Mouse (Mus musculus) fat pad, adult 2 months (tissue): ENCODE results near the gene 4930432M17Rik.

Source experiments
- DNase-seq: peaks from one replicate; pipeline ENCODE4 v3.0.0-alpha.2; 2011; ENCODE audit warnings: low read depth, low spot score; ENCODE audit errors: extremely low read depth

Gene 4930432M17Rik

GRCm38 (mm10) chr3:121672135-121672790 lies 1.7 kb downstream of the 4930432M17Rik start:
- no peak for DNase-seq

- DNase-seq = no peak
Measured at GRCm38 (mm10) chr3:121678935-121679334, 8.4 kb downstream of the 4930432M17Rik start.

DNA sequence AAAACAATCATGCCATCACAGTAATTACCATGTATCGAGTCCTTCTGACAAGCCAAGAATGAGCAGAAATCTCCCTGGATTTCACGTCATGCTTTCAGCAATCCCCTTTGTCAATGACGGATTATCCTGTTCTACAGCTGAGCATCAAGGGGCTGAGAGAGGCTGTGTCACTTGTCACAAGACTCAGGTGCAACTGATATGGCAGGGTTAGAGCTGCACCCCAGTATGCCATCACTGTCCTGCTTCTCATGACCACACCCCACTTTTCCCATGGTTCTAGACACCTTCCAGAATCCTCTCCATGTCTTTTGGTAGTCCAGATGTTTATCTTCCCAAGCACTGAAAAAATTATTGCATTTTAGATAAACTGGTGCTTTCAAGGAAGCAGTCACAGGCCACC lies 8.9 kb downstream of the 4930432M17Rik start:
- DNase-seq = no peak

- no peak for DNase-seq
Measured at GRCm38 (mm10) chr3:121680187-121680586, 9.6 kb downstream of the 4930432M17Rik start.

- DNase-seq = no peak
Measured at GRCm38 (mm10) chr3:121682439-121683411, 12.2 kb downstream of the 4930432M17Rik start.

- DNase-seq = no peak
Measured at GRCm38 (mm10) chr3:121684552-121684951, 14.0 kb downstream of the 4930432M17Rik start.

- DNase-seq = no peak
Measured at GRCm38 (mm10) chr3:121684963-121685362, 14.4 kb downstream of the 4930432M17Rik start.

DNA sequence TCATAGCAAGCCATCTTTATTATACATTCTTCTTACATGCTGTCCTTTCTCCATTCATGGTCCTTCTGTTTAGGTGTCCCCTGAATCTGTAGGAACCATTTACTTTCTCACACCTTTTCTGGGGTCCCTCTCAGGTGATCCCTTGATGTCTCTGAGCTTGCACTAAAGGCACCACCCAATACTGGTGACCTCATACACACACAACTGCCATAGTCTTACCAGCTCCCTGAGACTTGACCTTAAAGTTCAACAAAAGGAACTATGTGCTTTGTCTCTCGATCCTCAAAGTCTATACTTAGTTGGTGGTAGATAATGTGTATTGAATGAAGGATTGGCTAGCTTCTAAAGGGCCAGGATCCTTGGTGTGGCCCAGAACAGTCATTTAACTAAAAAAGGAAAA lies 15.4 kb downstream of the 4930432M17Rik start:
- DNase-seq = no peak

- DNase-seq = no peak
Measured at GRCm38 (mm10) chr3:121686408-121686911, 15.9 kb downstream of the 4930432M17Rik start.

- peak; percentile 84 for DNase-seq
Measured at GRCm38 (mm10) chr3:121687741-121688140, 17.2 kb downstream of the 4930432M17Rik start.

DNA sequence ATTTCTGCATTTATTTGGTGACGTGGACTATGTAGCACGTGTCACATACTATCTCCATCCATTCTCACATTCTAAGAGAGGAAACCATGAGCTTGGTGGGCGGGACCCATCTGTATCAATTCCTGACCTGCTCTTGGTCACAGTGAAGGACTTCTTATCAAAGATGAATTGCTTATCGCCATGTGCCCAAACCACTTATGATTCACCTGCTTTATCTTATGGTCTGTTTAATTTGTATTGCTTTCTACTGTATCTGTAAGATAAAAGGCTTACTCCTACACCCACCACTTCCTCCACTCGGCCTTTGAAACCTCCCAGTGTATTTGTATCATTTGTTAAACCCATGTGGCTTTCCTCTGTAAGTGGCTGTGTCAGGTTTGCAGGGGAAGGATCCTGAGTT lies 18.5 kb downstream of the 4930432M17Rik start:
- no peak for DNase-seq

GRCm38 (mm10) chr3:121689697-121690096 lies 19.1 kb downstream of the 4930432M17Rik start:
- DNase-seq = no peak

DNA sequence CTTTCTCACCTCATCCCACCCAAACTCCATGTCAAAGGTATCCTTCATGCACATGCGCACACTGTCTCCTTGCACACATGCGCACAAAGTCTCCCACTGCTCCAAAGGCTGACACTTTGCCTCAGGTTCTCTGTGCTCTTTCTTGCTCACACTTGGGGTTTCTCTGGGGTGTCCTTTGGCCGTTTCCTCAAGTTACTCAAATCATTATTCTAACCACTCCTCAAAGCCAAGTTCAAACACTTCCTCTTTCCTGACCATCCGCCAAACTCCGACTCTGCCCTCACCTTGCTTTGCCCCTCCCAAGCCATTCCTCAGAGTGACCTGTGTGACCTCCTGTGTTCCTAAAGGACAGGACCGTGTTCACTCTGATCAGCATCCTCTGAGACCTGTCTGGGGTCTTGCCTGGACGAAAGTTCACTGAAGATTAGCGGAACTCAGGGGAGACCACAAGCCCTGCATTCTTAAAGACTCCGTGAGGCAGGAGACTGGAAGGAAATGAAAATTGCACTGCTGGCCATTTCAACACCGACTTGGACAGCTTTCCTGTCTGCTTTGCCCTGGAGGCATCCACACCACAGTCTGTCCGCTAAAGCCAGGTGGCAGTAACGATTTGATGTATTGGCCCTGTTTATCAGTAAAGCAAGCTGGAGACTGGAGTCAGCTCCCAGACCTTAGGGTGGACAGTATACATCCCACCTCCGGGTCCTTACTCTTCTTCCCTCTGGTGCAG lies 22.6 kb downstream of the 4930432M17Rik start:
- no peak for DNase-seq

DNA sequence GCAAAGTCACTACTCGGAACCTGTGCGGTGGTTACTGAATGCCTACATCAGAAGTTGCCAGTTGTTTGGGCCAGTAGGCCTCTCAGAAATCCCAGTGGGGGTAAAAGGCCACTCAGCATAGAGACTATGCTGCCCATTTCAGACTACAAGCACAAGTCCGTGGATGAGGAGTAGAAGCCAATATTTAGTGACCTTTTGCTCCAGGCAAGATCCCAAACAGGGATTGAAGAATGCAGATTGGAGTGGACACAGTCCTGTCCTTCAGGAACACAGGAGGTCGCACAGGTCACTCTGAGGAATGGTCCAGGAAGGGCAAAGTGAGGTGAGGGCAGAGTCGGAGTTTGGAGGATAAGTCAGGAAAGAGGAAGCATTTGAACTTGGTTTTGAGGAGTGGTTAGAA lies 23.2 kb downstream of the 4930432M17Rik start:
- DNase-seq = no peak

DNA sequence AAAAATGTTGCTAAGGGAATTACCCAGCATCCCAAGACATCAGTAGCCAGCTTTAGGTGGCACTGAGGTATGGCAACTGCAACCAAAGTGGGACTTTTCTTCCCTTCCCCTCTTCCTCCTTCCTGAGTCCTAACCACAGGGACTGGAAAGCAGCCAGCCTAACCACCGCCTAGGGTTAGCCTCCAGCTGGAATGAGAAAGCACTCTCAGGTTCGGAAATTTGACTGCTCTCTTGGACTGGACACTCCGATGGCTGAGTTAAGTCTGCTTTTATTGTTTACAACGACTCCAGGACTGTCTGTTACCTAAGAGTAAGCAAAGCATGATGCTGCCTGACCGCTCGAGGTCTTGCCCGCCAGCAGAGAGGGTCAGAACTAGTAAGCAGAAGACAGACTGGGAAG lies 26.6 kb downstream of the 4930432M17Rik start:
- DNase-seq = no peak

GRCm38 (mm10) chr3:121699401-121699800 lies 28.8 kb downstream of the 4930432M17Rik start:
- DNase-seq = no peak

DNA sequence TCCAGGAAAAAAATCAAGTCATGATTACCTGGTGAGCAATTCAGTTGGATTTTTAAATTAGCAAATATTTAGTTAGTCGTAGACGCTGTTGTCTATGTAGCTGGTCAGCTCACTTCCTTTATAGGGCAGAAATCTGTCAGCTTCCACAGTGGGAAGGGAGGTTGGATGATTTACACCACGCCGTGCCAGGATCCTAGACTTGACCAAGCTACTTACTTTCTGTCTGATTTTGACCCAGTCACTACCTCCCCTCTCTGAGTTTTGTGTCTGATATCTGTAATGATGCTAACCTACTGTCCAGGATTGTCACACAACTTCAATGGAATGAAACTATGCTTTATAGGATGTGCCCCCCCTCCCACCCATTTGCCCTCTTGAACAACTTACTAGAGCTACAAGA lies 29.3 kb downstream of the 4930432M17Rik start:
- DNase-seq = no peak

- DNase-seq = no peak
Measured at GRCm38 (mm10) chr3:121700364-121700952, 29.9 kb downstream of the 4930432M17Rik start.

GRCm38 (mm10) chr3:121703155-121703879 lies 32.8 kb downstream of the 4930432M17Rik start:
- DNase-seq = no peak

- DNase-seq = no peak
Measured at GRCm38 (mm10) chr3:121703880-121704243, 33.3 kb downstream of the 4930432M17Rik start.
